Mouse (Mus musculus) megakaryocyte, embryonic 14.5 days (primary cell): ENCODE results near the gene Cmah.

ENCODE experiments used
- FLI1 ChIP-seq: IDR thresholded peaks from 2 replicates; pipeline ENCODE4 v1.6.1; 2012; ENCODE audit warnings: low read length, inconsistent platforms, mixed read lengths
- GATA1 ChIP-seq: IDR thresholded peaks from 3 replicates; pipeline ENCODE4 v1.6.1; 2012; ENCODE audit warnings: mixed read lengths, low read length, inconsistent platforms, borderline replicate concordance

GRCm38 (mm10) chr13:24520796-24521195 is 193.6 kb downstream of the Cmah start:
- no peak for TF ChIP-seq GATA1
- no peak for TF ChIP-seq FLI1
